Mouse (Mus musculus): ENCODE data around the gene Defa31.
"Not testable (repeated sequence)": the region's sequence is repeated elsewhere in the genome, so short reads cannot be mapped to it uniquely, and the experiment has no call there.

Gene Defa31

GRCm38 (mm10) chr8:21191314-21191713 is at the start of gene Defa31:
TSS of gene Defa31 (plus strand) at chr8:21191614.
- not testable (repeated sequence) for DNase-seq

DNA sequence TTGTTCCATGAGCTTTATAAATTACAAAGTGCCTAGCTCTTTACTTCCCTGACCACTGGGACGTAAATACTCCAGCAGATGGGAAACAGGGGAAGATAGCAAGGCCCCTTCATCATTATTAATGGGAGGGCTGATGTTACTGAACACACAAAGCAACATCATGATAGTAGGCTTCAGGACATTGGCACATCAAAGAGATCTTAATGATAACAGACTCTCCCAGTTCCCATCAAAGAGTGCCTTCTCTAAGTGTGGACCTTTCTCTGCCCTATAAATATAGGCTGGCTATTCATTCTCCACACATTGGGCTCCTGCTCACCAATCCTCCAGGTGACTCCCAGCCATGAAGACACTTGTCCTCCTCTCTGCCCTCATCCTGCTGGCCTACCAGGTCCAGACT is 29.4 kb upstream of the Defa31 start, which contains the start of gene Defa22:
Gene Defa22, plus strand, starts transcription at position 301 of the 400 bp plus-strand sequence.
- not testable (repeated sequence) for DNase-seq

- DNase-seq, result not testable (repeated sequence)
Measured at GRCm38 (mm10) chr8:21201261-21201660, 9.8 kb downstream of the Defa31 start, which contains the start of gene Gm15293. TSS of gene Gm15293 (plus strand) at chr8:21201561.
